18 mouse cellular contexts compared by ENCODE assay signal in genomic region chr14:60964016-60964810, GRCm38 (mm10).
"Had no signal": no experiment of that assay in that cellular context is flagged by ENCODE, and none has a peak within 500 bp of the region (broad histone marks: within the 10 kb centered on the region; RNA-seq: fewer than 3 reads in every experiment).

No protein-coding gene starts in this region.

- H3K27ac ChIP-seq: midbrain, embryonic 10.5 days; midbrain, embryonic 13.5 days; midbrain, embryonic 15.5 days; neural tube, embryonic 13.5 days; neural tube, embryonic 15.5 days; stomach, embryonic 15.5 days; stomach, postnatal 0 days had no signal

- H3K4me3 ChIP-seq: midbrain, embryonic 10.5 days; midbrain, embryonic 13.5 days; midbrain, embryonic 15.5 days; myocyte; neural tube, embryonic 13.5 days; neural tube, embryonic 15.5 days; stomach, embryonic 15.5 days had no signal

- H3K4me1 ChIP-seq: midbrain, embryonic 10.5 days; midbrain, embryonic 13.5 days; midbrain, embryonic 15.5 days; neural tube, embryonic 13.5 days; neural tube, embryonic 15.5 days; stomach, embryonic 15.5 days had no signal

- H3K4me2 ChIP-seq: lung, embryonic 14.5 days; midbrain, embryonic 13.5 days; midbrain, embryonic 15.5 days; neural tube, embryonic 13.5 days; neural tube, embryonic 15.5 days; stomach, embryonic 15.5 days had no signal

- H3K27me3 ChIP-seq: midbrain, embryonic 13.5 days; midbrain, embryonic 15.5 days; neural tube, embryonic 13.5 days; neural tube, embryonic 15.5 days; stomach, embryonic 15.5 days had no signal

- H3K36me3 ChIP-seq: midbrain, embryonic 15.5 days; stomach, embryonic 15.5 days had no signal

- DNase-seq: lung, adult 18-20 months; lung, embryonic 14.5 days; lung, postnatal 10 days; lung, postnatal 4 days; retina, postnatal 1 day; right cerebral cortex, adult 18-20 months; right cerebral cortex, postnatal 25 days; thymus, adult 2 months; thymus, postnatal 25 days; thymus, postnatal 4 days had no signal

- ATAC-seq: midbrain, embryonic 13.5 days; midbrain, embryonic 15.5 days had no signal

- H3K9ac ChIP-seq: lung, embryonic 14.5 days; midbrain, embryonic 13.5 days; midbrain, embryonic 15.5 days; neural tube, embryonic 13.5 days; neural tube, embryonic 15.5 days; stomach, embryonic 15.5 days had no signal

- H3K9me3 ChIP-seq: midbrain, embryonic 10.5 days; midbrain, embryonic 13.5 days; midbrain, embryonic 15.5 days; neural tube, embryonic 13.5 days; neural tube, embryonic 15.5 days; stomach, embryonic 15.5 days had no signal
